In genomic region chr6:99492937-99493336, GRCm38 (mm10) we compare ENCODE assay signal across 20 mouse cellular contexts. TPM values are rescaled to one million over a fixed set of nuclear protein-coding genes. Genes with fewer than 3 reads are reported as not detected.
DNase-seq lines count a peak whose midpoint lies in the region; ATAC-seq and TF ChIP-seq lines count a peak whose summit lies in the region.
"Had no signal": no experiment of that assay in that cellular context is flagged by ENCODE, and none has a peak within 500 bp of the region (broad histone marks: within the 10 kb centered on the region; RNA-seq: fewer than 3 reads in every experiment).

No protein-coding gene starts in this region.

- TF ChIP-seq CTCF in kidney, postnatal 0 days (IDR thresholded peaks at IDR 0.05; ENCODE audit: low read depth), result 0 out of 2 replicates have a peak, but pooled peaks have one; percentile 6
- no peak for TF ChIP-seq CTCF in kidney, adult 2 months (conservative IDR thresholded peaks at IDR 0.05; ENCODE audit: insufficient read depth, insufficient read length, low read depth, low read length)
- TF ChIP-seq CTCF in MEL (IDR thresholded peaks at IDR 0.05 in 2 of 3, conservative IDR thresholded peaks at IDR 0.05 in 1 of 3; ENCODE audit: control insufficient read depth in 1 of 3, insufficient read depth in 1 of 3, low read depth in 2 of 3, low read length in 3 of 3, poor library complexity in 1 of 3, severe bottlenecking in 1 of 3), result peak in 2 of 3 experiments; percentile 12 to 54; a peak in 3 of 6 replicates
- TF ChIP-seq CTCF in cerebellum, adult 2 months (IDR thresholded peaks at IDR 0.05; ENCODE audit: borderline replicate concordance, insufficient read depth, low read depth, low read length), result no peak

- no peak for TF ChIP-seq POLR2A in kidney, adult 2 months (IDR thresholded peaks at IDR 0.05; ENCODE audit: low read depth, low read length)
- TF ChIP-seq POLR2A in MEL (IDR thresholded peaks at IDR 0.05; ENCODE audit: control insufficient read depth in 1 of 2, insufficient read depth in 1 of 2, low read depth in 1 of 2, low read length in 2 of 2, poor library complexity in 1 of 2), result no peak
- TF ChIP-seq POLR2A in cerebellum, adult 2 months (IDR thresholded peaks at IDR 0.05; ENCODE audit: borderline replicate concordance, insufficient read depth, low read length), result no peak

- no peaks in the 10 kb centered on the region for H3K36me3 ChIP-seq in kidney, postnatal 0 days (ENCODE audit: insufficient read depth, low read length)
- no peaks in the 10 kb centered on the region for H3K36me3 ChIP-seq in kidney, adult 2 months (ENCODE audit: control insufficient read depth, insufficient read depth, low read length)
- H3K36me3 ChIP-seq in MEL (ENCODE audit: control insufficient read depth in 1 of 2, insufficient read depth in 2 of 2, low read length in 2 of 2), result peaks cover 0 to 29% of the 10 kb centered on the region in 2 experiments; a peak in 2 of 4 replicates
- no peaks in the 10 kb centered on the region for H3K36me3 ChIP-seq in intestine, embryonic 16.5 days (ENCODE audit: control insufficient read depth, insufficient read depth, low read length)
- H3K36me3 ChIP-seq: heart, embryonic 13.5 days; neural tube, embryonic 15.5 days; stomach, embryonic 15.5 days had no signal

- H3K4me2 ChIP-seq in kidney, postnatal 0 days (ENCODE audit: low read length), result no peak overlapping the region
- no peak overlapping the region for H3K4me2 ChIP-seq in intestine, embryonic 16.5 days (ENCODE audit: low read depth, low read length)
- H3K4me2 ChIP-seq: heart, embryonic 13.5 days; neural tube, embryonic 15.5 days; stomach, embryonic 15.5 days had no signal

- TF ChIP-seq RAD21 in MEL (IDR thresholded peaks at IDR 0.05; ENCODE audit: low read depth, low read length), result peak; percentile 69

- no peaks in the 10 kb centered on the region for H3K27me3 ChIP-seq in kidney, postnatal 0 days (ENCODE audit: insufficient read depth, low read length)
- no peaks in the 10 kb centered on the region for H3K27me3 ChIP-seq in kidney, adult 2 months (replicated peaks; ENCODE audit: control insufficient read depth, insufficient read depth, low read length)
- H3K27me3 ChIP-seq in MEL (ENCODE audit: control insufficient read depth in 1 of 2, insufficient read depth in 2 of 2, low read length in 2 of 2), result no peaks in the 10 kb centered on the region
- H3K27me3 ChIP-seq in intestine, embryonic 16.5 days (replicated peaks; ENCODE audit: control insufficient read depth, insufficient read depth, low read length), result no peaks in the 10 kb centered on the region
- H3K27me3 ChIP-seq in cerebellum, adult 2 months (ENCODE audit: control insufficient read depth, insufficient read depth, low read length), result no peaks in the 10 kb centered on the region
- H3K27me3 ChIP-seq: heart, embryonic 13.5 days; stomach, embryonic 15.5 days had no signal

- ATAC-seq in kidney, postnatal 0 days (replicated peaks; ENCODE audit: low FRiP score, low read depth), result no peak
- ATAC-seq in intestine, embryonic 16.5 days, result no peak
- peak; percentile 63 for ATAC-seq in megakaryocyte-erythroid progenitor cell, adult 5-6 weeks (replicated peaks; ENCODE audit: low FRiP score, low TSS enrichment, poor library complexity, severe bottlenecking)

- H3K9me3 ChIP-seq in kidney, postnatal 0 days (replicated peaks; ENCODE audit: low read length), result no peaks in the 10 kb centered on the region
- no peaks in the 10 kb centered on the region for H3K9me3 ChIP-seq in MEL (replicated peaks; ENCODE audit: insufficient read depth, low read length)
- H3K9me3 ChIP-seq in intestine, embryonic 16.5 days (ENCODE audit: control insufficient read depth, low read length), result no peaks in the 10 kb centered on the region
- H3K9me3 ChIP-seq: G1E; heart, embryonic 13.5 days; midbrain, embryonic 10.5 days; neural tube, embryonic 15.5 days; stomach, embryonic 15.5 days had no signal

- WGBS in kidney, postnatal 0 days, result 45% methylated on average over 3 of the region's 3 CpGs
- 42% methylated on average over 3 of the region's 3 CpGs for whole genome bisulfite sequencing in kidney, adult 2 months
- WGBS in intestine, embryonic 16.5 days, result 14% methylated on average over 3 of the region's 3 CpGs
- 63% methylated on average over 3 of the region's 3 CpGs for WGBS in cerebellum, adult 2 months

- H3K79me2 ChIP-seq in MEL (ENCODE audit: control insufficient read depth, insufficient read depth, low read length, poor library complexity), result no peaks in the 10 kb centered on the region

- no peak overlapping the region for H3K9ac ChIP-seq in kidney, postnatal 0 days (ENCODE audit: low read depth, low read length)
- H3K9ac ChIP-seq in MEL (ENCODE audit: control insufficient read depth, low read depth, low read length, poor library complexity, severe bottlenecking), result no peak overlapping the region
- no peak overlapping the region for H3K9ac ChIP-seq in intestine, embryonic 16.5 days (ENCODE audit: low read depth, low read length)
- H3K9ac ChIP-seq: heart, embryonic 13.5 days; neural tube, embryonic 15.5 days; stomach, embryonic 15.5 days had no signal

- TF ChIP-seq EP300 in MEL (IDR thresholded peaks at IDR 0.05; ENCODE audit: low read depth in 1 of 2, low read length in 2 of 2), result peak; percentile 33 to 38; a peak in 2 of 4 replicates

- no peak for DNase-seq in kidney, postnatal 0 days (ENCODE audit: low spot score)
- no peak for DNase-seq in kidney, adult 2 months
- DNase-seq in MEL (ENCODE audit: low read depth, low spot score), result peak; percentile 38
- no peak for DNase-seq in cerebellum, adult 2 months
- no peak for DNase-seq in urinary bladder, postnatal 10 days (ENCODE audit: low spot score)
- DNase-seq: adrenal gland, postnatal 25 days; cerebellum, postnatal 10 days; heart, postnatal 4 days; kidney, adult 11 months; kidney, postnatal 4 days; layer of hippocampus, postnatal 36 days; spleen, adult 18-20 months had no signal

- peaks cover 9% of the 10 kb centered on the region; the same call in 1 of the 2 replicates for H3K4me1 ChIP-seq in kidney, postnatal 0 days (replicated peaks; ENCODE audit: insufficient read depth, low read length)
- 0 out of 2 replicates have a peak, but pooled peaks cover 6% of the 10 kb centered on the region for H3K4me1 ChIP-seq in kidney, adult 2 months (ENCODE audit: control insufficient read depth, insufficient read depth, low read length)
- peaks cover 8 to 23% of the 10 kb centered on the region in 2 experiments for H3K4me1 ChIP-seq in MEL (ENCODE audit: control insufficient read depth in 1 of 2, insufficient read depth in 2 of 2, low read length in 2 of 2)
- peaks cover 43% of the 10 kb centered on the region for H3K4me1 ChIP-seq in intestine, embryonic 16.5 days (ENCODE audit: control insufficient read depth, insufficient read depth, low read length)
- H3K4me1 ChIP-seq in cerebellum, adult 2 months (ENCODE audit: control insufficient read depth, insufficient read depth, low read length), result no peaks in the 10 kb centered on the region; the same call in 1 of the 2 replicates
- H3K4me1 ChIP-seq: neural tube, embryonic 15.5 days had no signal

- no peak overlapping the region for H3K27ac ChIP-seq in kidney, postnatal 0 days
- H3K27ac ChIP-seq in kidney, adult 2 months (ENCODE audit: insufficient read depth, low read depth, low read length), result no peak overlapping the region
- no peak overlapping the region for H3K27ac ChIP-seq in MEL (ENCODE audit: control insufficient read depth, low read depth, low read length)
- peak overlapping the region; percentile 76 for H3K27ac ChIP-seq in intestine, embryonic 16.5 days (ENCODE audit: low read length)
- no peak overlapping the region for H3K27ac ChIP-seq in cerebellum, adult 2 months (ENCODE audit: insufficient read depth, low read length)
- H3K27ac ChIP-seq: heart, embryonic 13.5 days; midbrain, embryonic 10.5 days; neural tube, embryonic 15.5 days; stomach, embryonic 15.5 days had no signal

- no peak overlapping the region for H3K4me3 ChIP-seq in kidney, postnatal 0 days (replicated peaks; ENCODE audit: low read depth, low read length)
- H3K4me3 ChIP-seq in kidney, adult 2 months (ENCODE audit: insufficient read depth, low read depth, low read length), result no peak overlapping the region
- no peak overlapping the region for H3K4me3 ChIP-seq in MEL (ENCODE audit: control insufficient read depth in 1 of 2, insufficient read depth in 1 of 2, low read depth in 2 of 2, low read length in 2 of 2)
- no peak overlapping the region for H3K4me3 ChIP-seq in intestine, embryonic 16.5 days (ENCODE audit: low read length)
- no peak overlapping the region for H3K4me3 ChIP-seq in cerebellum, adult 2 months (replicated peaks; ENCODE audit: insufficient read depth, low read depth, low read length)
- H3K4me3 ChIP-seq: erythroblast, embryonic 14.5 days; heart, embryonic 13.5 days; midbrain, embryonic 10.5 days; neural tube, embryonic 15.5 days; stomach, embryonic 15.5 days had no signal

TF ChIP-seq in MEL, 35 proteins besides CTCF, POLR2A, EP300 and RAD21 (continues in another document):
- TF ChIP-seq GATA1 (IDR thresholded peaks at IDR 0.05; ENCODE audit: low read depth, low read length) (peak; percentile 73), JUND (IDR thresholded peaks at IDR 0.05; ENCODE audit: low read depth, low read length) (no peak), MXI1 (IDR thresholded peaks at IDR 0.05; ENCODE audit: low read depth, low read length) (0 out of 2 replicates have a peak, but pooled peaks have one; percentile 45), ETS1 (IDR thresholded peaks at IDR 0.05; ENCODE audit: low read depth, low read length) (0 out of 2 replicates have a peak, but pooled peaks have one; percentile 14), USF1 (IDR thresholded peaks at IDR 0.05; ENCODE audit: low read depth, low read length) (peak; percentile 62; the same call in 1 of the 2 replicates), TAL1 (IDR thresholded peaks at IDR 0.05; ENCODE audit: low read length) (0 out of 2 replicates have a peak, but pooled peaks have one; percentile 4), TCF12 (IDR thresholded peaks at IDR 0.05; ENCODE audit: low read depth, low read length) (0 out of 2 replicates have a peak, but pooled peaks have one; percentile 36), SMC3 (IDR thresholded peaks at IDR 0.05; ENCODE audit: low read depth, low read length) (peak; percentile 47), MYB (IDR thresholded peaks at IDR 0.05; ENCODE audit: low read depth, low read length) (no peak), NRF1 (IDR thresholded peaks at IDR 0.05; ENCODE audit: insufficient read depth, low read depth, low read length, poor library complexity, severe bottlenecking) (no peak)

RNA-seq across cellular contexts. Expression of gene Foxp1, which starts 29.6 kb away (rescaled TPM):
- polyA plus RNA-seq in kidney, postnatal 0 days (2015; fragmentation: Nextera tagmentation; extraction: Ambion mirVana), result 37.1 and 38.0 TPM in 2 replicates
- polyA plus RNA-seq in kidney, adult 2 months (2012; rRNA removed), result 28.2 and 32.8 TPM in 2 replicates
- 16.1 and 20.8 TPM in 2 replicates for total RNA-seq in MEL (2012; rRNA removed)
- polyA plus RNA-seq in MEL (2012; ENCODE audit: insufficient read depth in 1 of 2, insufficient read length in 2 of 2, low read depth in 1 of 2, low replicate concordance in 2 of 2, missing spikeins in 1 of 2), result 10 to 100 TPM in 1 of 2 experiments, not detected in 1; 42.0 TPM
- polyA plus RNA-seq in intestine, embryonic 16.5 days (2015; fragmentation: Nextera tagmentation; extraction: Ambion mirVana), result 74.8 and 74.9 TPM in 2 replicates
- total RNA-seq in megakaryocyte-erythroid progenitor cell, adult 5-6 weeks (2014; fragmentation: Nextera tagmentation), result 46.2 and 55.0 TPM in 2 replicates
- total RNA-seq in megakaryocyte-erythroid progenitor cell, adult 5-6 weeks (2017), result 35.0 and 40.4 TPM in 2 replicates
- 21.0 and 22.0 TPM in 2 replicates for polyA plus RNA-seq in cerebellum, adult 2 months (2012; rRNA removed)

Comparison
In these comparisons a context has a peak if more than half of its experiments do, and no peak if none do; other contexts are left out.
1. CTCF ChIP-seq: peak in kidney, postnatal 0 days (single experiment) and MEL (2 of 3); none in kidney, adult 2 months (single experiment) and cerebellum, adult 2 months (single experiment).